Mouse (Mus musculus) forebrain, postnatal 0 days (tissue): ENCODE results near the gene Ccdc146. TPM values are rescaled to one million over a fixed set of nuclear protein-coding genes. Genes with fewer than 3 reads are reported as not detected.

Experiments
- ATAC-seq: fragments of 200-750 bp; cut with Nextera tagmentation; 2 replicates; pipeline ENCODE4 v1.8.0; 2017; ENCODE audit warnings: mild to moderate bottlenecking, moderate library complexity
- DNase-seq: peaks from one replicate; pipeline ENCODE4 v3.0.0-alpha.2; 2015
- H3K27ac ChIP-seq: fragments of 300-500 bp; sonication (generic); 2 replicates; pipeline ENCODE4 v1.5.1; 2014; ENCODE audit warnings: low read depth, mild to moderate bottlenecking, antibody characterized with exemption, low read length, moderate library complexity, mixed read lengths
- H3K27me3 ChIP-seq: fragments of 300-500 bp; sonication (generic); 2 replicates; pipeline ENCODE4 v1.6.1; 2014; ENCODE audit warnings: mild to moderate bottlenecking, low read length, mixed read lengths; ENCODE audit not compliant: insufficient read depth
- H3K36me3 ChIP-seq: fragments of 300-500 bp; sonication (generic); 2 replicates; pipeline ENCODE4 v1.6.1; 2014; ENCODE audit warnings: mild to moderate bottlenecking, moderate library complexity; ENCODE audit not compliant: insufficient read depth
- H3K4me1 ChIP-seq: fragments of 300-500 bp; sonication (generic); 2 replicates; pipeline ENCODE4 v1.6.1; 2014; ENCODE audit warnings: antibody characterized with exemption; ENCODE audit not compliant: insufficient read depth
- H3K4me2 ChIP-seq: fragments of 300-500 bp; sonication (generic); 2 replicates; pipeline ENCODE4 v1.6.1; 2014; ENCODE audit warnings: low read depth, mild to moderate bottlenecking, moderate library complexity
- H3K4me3 ChIP-seq: fragments of 300-500 bp; sonication (generic); 2 replicates; pipeline ENCODE4 v1.5.1; 2014; ENCODE audit warnings: low read depth, low read length, mixed read lengths
- H3K9ac ChIP-seq: fragments of 300-500 bp; sonication (generic); 2 replicates; pipeline ENCODE4 v1.6.1; 2014; ENCODE audit warnings: mild to moderate bottlenecking
- H3K9me3 ChIP-seq: fragments of 300-500 bp; sonication (generic); 2 replicates; pipeline ENCODE4 v1.6.1; 2016; ENCODE audit warnings: low read length
- CTCF ChIP-seq: sonication (generic); IDR thresholded peaks from 2 replicates; pipeline ENCODE4 v1.5.1; 2016; ENCODE audit warnings: antibody characterized with exemption, control low read depth, low read depth
- WGBS: fragments of 180-500 bp; shearing (Covaris S2); extraction: QIAGEN DNeasy Blood & Tissue Kit; methylation state at CpG from one replicate; pipeline ENCODE4 v1.1.7; 2014; 5-methylcytosine and 5-hydroxymethylcytosine counted together
- polyA plus RNA-seq: library from polyadenylated mRNA; unstranded; fragments of >200 nt; fragmentation: Nextera tagmentation; extraction: Ambion mirVana; gene quantifications from 2 replicates; pipeline ENCODE4 v1.2.1, GENCODE M21; 2015
- total RNA-seq: library from RNA; depleted of rRNA; stranded (reverse); fragments of >200 nt; gene quantifications from 2 replicates; pipeline ENCODE4 v1.2.3, GENCODE M21; 2014

The Ccdc146 gene
- total and polyA plus RNA-seq, 2 experiments from 2014 or later = 1.1 to 1.7 TPM

GRCm38 (mm10) chr5:21301011-21301410 lies 123.5 kb downstream of the Ccdc146 start:
- Histone ChIP-seq H3K36me3 (no peaks in the 10 kb centered on the region), H3K4me2 (no peak overlapping the region), H3K27me3 (no peaks in the 10 kb centered on the region), H3K4me1 (no peaks in the 10 kb centered on the region), H3K4me3 (no peak overlapping the region), H3K27ac (no peak overlapping the region), H3K9ac (no peak overlapping the region), H3K9me3 (no peaks in the 10 kb centered on the region)
- 55% methylated on average over 6 of the region's 6 CpGs for WGBS
- DNase-seq (no peak), ATAC-seq (no peak)
- TF ChIP-seq CTCF = no peak

GRCm38 (mm10) chr5:21300058-21300457 lies 124.4 kb downstream of the Ccdc146 start:
- no peak for ATAC-seq
- H3K36me3 ChIP-seq = no peaks in the 10 kb centered on the region
- no peaks in the 10 kb centered on the region for H3K27me3 ChIP-seq
- 94% methylated on average over 3 of the region's 3 CpGs for WGBS
- no peak for DNase-seq
- H3K4me2 ChIP-seq = no peak overlapping the region
- no peaks in the 10 kb centered on the region for H3K4me1 ChIP-seq
- H3K27ac ChIP-seq = no peak overlapping the region
- no peak overlapping the region for H3K4me3 ChIP-seq
- no peaks in the 10 kb centered on the region for H3K9me3 ChIP-seq
- no peak for TF ChIP-seq CTCF
- H3K9ac ChIP-seq = no peak overlapping the region

DNA sequence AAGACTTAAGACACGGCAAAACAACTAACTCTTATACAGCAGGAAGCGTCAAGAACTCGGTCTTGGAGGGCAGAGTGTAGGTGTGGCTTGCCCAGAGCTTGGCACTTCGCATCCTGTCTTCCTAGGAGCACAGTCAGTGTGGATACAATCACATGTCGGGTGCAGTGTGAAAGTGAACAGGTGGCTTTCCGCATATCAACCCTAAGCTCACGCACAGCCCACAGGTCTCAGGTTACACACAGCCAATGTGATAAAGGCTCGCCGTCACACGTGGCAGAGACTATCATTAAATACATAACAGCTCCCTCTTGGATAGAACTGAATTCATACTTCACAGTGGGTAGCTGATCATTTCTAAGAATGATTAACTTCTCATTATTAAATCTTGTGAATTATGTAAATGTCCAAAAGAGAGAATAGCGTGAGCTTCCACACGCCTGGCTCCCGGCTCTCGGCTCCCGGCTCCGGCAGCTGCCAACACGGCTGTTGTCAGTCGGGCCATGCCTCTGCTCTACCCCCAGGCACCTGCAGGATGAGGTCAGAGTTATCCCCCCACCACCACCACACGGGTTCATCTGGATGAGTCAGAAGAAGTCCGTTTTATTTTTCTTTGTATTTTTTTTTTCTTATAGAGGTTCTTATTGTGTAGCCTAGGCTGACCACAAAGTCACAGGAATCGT lies 125.3 kb downstream of the Ccdc146 start:
- H3K36me3 ChIP-seq = no peaks in the 10 kb centered on the region
- no peak overlapping the region for H3K27ac ChIP-seq
- no peaks in the 10 kb centered on the region for H3K9me3 ChIP-seq
- H3K4me1 ChIP-seq = no peaks in the 10 kb centered on the region
- no peak overlapping the region for H3K4me2 ChIP-seq
- 69% methylated on average over 21 of the region's 21 CpGs for WGBS
- no peak overlapping the region for H3K9ac ChIP-seq
- DNase-seq = no peak
- no peak for TF ChIP-seq CTCF
- no peaks in the 10 kb centered on the region for H3K27me3 ChIP-seq
- H3K4me3 ChIP-seq = no peak overlapping the region
- peak; percentile 45 for ATAC-seq

DNA sequence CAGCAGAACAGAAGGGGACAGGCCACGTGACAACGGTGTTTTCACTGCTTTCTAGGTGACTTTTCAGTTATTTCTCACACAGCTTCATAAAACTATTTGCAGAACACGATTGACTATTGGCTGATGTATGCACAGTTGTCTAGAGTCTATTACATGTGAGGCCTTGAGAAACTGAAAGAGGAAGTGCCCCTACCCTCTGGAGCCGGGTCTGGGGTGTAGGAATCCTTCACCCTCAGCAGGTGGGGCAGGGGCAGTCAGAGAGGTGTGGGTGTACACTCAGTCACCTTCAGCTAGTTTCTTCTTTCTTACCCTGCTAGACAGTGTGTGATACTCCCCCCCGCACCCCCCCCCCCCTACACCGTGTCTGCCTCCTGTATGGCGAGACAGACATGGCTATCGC lies 128.8 kb downstream of the Ccdc146 start:
- TF ChIP-seq CTCF = no peak
- no peak overlapping the region for H3K9ac ChIP-seq
- no peak overlapping the region for H3K27ac ChIP-seq
- no peak overlapping the region for H3K4me3 ChIP-seq
- no peaks in the 10 kb centered on the region for H3K9me3 ChIP-seq
- H3K4me2 ChIP-seq = no peak overlapping the region
- DNase-seq (no peak), ATAC-seq (no peak)
- no peaks in the 10 kb centered on the region for H3K36me3 ChIP-seq
- H3K4me1 ChIP-seq = no peaks in the 10 kb centered on the region
- 89% methylated on average over 8 of the region's 8 CpGs for WGBS
- no peaks in the 10 kb centered on the region for H3K27me3 ChIP-seq

GRCm38 (mm10) chr5:21290594-21290993 lies 133.9 kb downstream of the Ccdc146 start:
- Histone ChIP-seq H3K27me3 (no peaks in the 10 kb centered on the region), H3K4me1 (no peaks in the 10 kb centered on the region), H3K36me3 (no peaks in the 10 kb centered on the region), H3K9me3 (no peaks in the 10 kb centered on the region), H3K4me2 (no peak overlapping the region), H3K4me3 (no peak overlapping the region), H3K27ac (no peak overlapping the region), H3K9ac (no peak overlapping the region)
- no peak for TF ChIP-seq CTCF
- 84% methylated on average over 8 of the region's 8 CpGs for WGBS
- ATAC-seq (no peak), DNase-seq (no peak)

DNA sequence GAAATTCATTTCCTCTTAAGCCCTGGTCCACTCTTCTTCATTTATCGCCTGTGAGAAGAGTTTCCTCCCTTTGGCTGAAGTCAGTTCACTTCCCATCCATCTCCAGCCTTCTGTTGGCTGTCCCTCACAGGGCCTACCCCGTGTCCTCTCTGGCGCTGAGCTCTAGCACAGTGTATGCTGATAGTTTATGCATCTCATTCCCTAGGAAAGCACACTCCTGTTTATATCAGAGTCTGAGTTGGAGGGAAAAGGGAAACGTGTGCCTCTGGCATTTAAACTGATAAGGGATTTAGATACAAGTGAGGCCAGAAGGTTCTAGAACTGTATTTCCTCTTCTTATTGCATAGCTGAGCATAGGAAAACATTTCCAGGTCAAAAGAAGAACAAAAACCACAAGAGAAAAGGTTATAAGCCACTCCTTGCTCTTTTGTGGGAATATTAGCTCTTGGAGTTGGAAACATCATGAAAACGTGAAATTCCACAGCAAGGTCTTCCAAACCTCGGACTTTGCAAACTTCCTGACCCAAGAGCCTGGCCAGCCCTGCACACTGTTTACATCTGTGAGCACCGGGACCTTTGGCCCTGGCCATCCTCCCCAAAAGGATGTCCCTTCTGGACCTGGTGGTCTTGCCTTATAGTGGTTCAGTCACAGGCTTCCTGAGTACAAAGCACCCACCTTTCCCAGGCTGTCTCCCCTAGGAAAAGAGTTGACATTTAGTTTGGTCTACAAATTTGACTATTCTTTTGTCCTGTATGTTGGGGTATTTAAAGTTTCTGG lies 135.6 kb downstream of the Ccdc146 start:
- Histone ChIP-seq H3K27me3 (no peaks in the 10 kb centered on the region), H3K9ac (no peak overlapping the region), H3K36me3 (no peaks in the 10 kb centered on the region), H3K27ac (no peak overlapping the region), H3K4me2 (no peak overlapping the region), H3K4me3 (no peak overlapping the region), H3K9me3 (no peaks in the 10 kb centered on the region), H3K4me1 (no peaks in the 10 kb centered on the region)
- ATAC-seq = no peak
- no peak for DNase-seq
- no peak for TF ChIP-seq CTCF
- 81% methylated on average over 7 of the region's 7 CpGs for WGBS

DNA sequence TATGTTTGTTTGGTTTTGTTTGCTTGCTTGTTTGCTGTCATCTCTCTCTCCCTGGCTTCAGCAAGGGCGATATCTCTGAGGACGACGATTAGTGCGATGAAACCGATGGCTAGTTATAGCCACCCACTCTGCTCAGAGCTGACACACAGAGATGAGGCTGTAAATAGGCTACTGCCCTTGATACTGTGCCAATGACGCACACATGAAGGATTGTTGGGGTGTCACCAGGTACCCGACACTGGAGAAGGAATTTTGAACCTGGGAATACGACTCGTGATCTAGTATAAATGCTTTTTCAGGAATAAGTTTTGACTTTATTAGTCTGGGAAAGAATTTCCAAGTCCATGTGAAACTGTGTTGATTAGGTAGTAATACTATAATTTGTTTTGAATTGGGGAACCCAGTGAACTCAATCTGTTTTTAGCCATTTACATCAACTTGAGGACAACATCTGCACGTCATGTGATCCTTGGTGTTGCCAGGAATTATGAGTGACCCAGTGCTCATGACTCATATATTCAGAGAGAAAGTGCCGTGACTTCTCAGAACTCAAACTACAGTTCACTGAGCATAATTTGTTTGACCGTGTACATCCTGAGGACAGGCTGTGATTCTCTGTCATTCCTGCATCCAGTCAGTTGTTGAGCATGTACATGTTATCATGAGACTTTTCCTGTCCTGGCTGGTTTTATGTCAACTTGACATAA lies 141.0 kb downstream of the Ccdc146 start:
- WGBS = 95% methylated on average over 12 of the region's 12 CpGs
- H3K4me3 ChIP-seq = no peak overlapping the region

More for the DNA sequence above, 141.0 kb downstream of the Ccdc146 start:
- no peak overlapping the region for H3K27ac ChIP-seq
- no peaks in the 10 kb centered on the region for H3K9me3 ChIP-seq
- H3K4me1 ChIP-seq = no peaks in the 10 kb centered on the region
- H3K36me3 ChIP-seq = 0 out of 2 replicates have a peak, but pooled peaks cover 3% of the 10 kb centered on the region
- no peaks in the 10 kb centered on the region for H3K27me3 ChIP-seq
- TF ChIP-seq CTCF = no peak
- no peak for ATAC-seq
- no peak overlapping the region for H3K4me2 ChIP-seq
- no peak overlapping the region for H3K9ac ChIP-seq
- no peak for DNase-seq
